Comparison of ENCODE assay signal across 10 mouse cellular contexts in the genomic region with DNA sequence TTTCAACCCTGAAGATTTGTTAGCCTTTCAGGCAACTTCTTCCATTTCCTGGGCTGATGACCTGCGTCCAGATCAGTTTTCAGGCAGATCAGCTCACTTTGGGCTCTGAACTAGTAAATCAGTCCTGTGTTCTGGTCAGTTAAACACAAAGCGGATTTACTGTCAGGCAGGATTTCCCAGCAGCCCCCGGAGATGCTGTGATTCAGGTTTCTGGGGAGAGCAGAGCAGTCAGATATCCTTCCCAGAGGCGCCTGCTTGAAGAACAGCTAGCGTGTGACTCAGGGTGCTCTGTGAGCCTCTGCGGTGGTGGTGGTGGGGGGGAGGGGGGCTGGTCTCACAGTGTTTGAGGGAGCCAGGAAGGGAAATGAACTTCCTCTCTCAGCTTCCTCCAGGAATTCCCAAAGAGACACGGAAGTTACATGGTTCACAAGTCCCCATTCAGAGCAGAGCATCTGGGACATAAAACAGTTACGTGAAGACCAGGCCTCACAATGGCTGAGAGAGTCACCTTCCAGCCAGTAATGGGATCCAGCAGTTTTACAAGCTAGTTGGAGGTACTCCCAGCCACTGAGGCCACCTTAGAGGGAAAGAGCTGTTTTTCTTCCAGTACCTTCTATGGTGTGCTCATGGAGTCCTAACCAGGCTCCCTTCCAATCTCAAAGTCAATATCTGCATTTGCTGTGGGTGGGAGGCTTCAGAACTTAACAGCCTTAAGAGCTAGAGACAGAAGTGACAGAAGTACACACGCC. TPM values are rescaled to one million over a fixed set of nuclear protein-coding genes. Genes with fewer than 3 reads are reported as not detected.
DNase-seq lines count a peak whose midpoint lies in the region; ATAC-seq and TF ChIP-seq lines count a peak whose summit lies in the region.
"Had no signal": no experiment of that assay in that cellular context is flagged by ENCODE, and none has a peak within 500 bp of the region (broad histone marks: within the 10 kb centered on the region; RNA-seq: fewer than 3 reads in every experiment).

No protein-coding gene starts in this region.

- H3K4me2 ChIP-seq in kidney, embryonic 15.5 days = no peak overlapping the region
- no peak overlapping the region for H3K4me2 ChIP-seq in limb, embryonic 14.5 days (replicated peaks; ENCODE audit: low read depth, low read length, severe bottlenecking)
- H3K4me2 ChIP-seq in neural tube, embryonic 15.5 days = no peak overlapping the region
- H3K4me2 ChIP-seq: hindbrain, embryonic 15.5 days had no signal

- WGBS in kidney, embryonic 15.5 days = 10% methylated on average over 9 of the region's 9 CpGs
- WGBS in limb, embryonic 14.5 days = 35% methylated on average over 9 of the region's 9 CpGs
- 54% methylated on average over 9 of the region's 9 CpGs for WGBS in neural tube, embryonic 15.5 days

- peaks cover 52% of the 10 kb centered on the region for H3K4me1 ChIP-seq in kidney, embryonic 15.5 days
- H3K4me1 ChIP-seq in limb, embryonic 14.5 days (ENCODE audit: control insufficient read depth, insufficient read depth, low read length) = peaks cover 19% of the 10 kb centered on the region; the same call in 1 of the 2 replicates
- H3K4me1 ChIP-seq in neural tube, embryonic 15.5 days = peaks cover 7% of the 10 kb centered on the region

- peak overlapping the region; percentile 92 for H3K27ac ChIP-seq in kidney, embryonic 15.5 days
- H3K27ac ChIP-seq in limb, embryonic 14.5 days (replicated peaks; ENCODE audit: low read depth, low read length) = no peak overlapping the region
- no peak overlapping the region for H3K27ac ChIP-seq in neural tube, embryonic 15.5 days (replicated peaks)
- H3K27ac ChIP-seq: hindbrain, embryonic 15.5 days had no signal

- no peaks in the 10 kb centered on the region for H3K27me3 ChIP-seq in kidney, embryonic 15.5 days
- H3K27me3 ChIP-seq in limb, embryonic 14.5 days (ENCODE audit: control insufficient read depth, insufficient read depth, low read length) = no peaks in the 10 kb centered on the region
- peaks cover 2% of the 10 kb centered on the region; the same call in 1 of the 2 replicates for H3K27me3 ChIP-seq in neural tube, embryonic 15.5 days (replicated peaks)
- H3K27me3 ChIP-seq: hindbrain, embryonic 15.5 days had no signal

- TF ChIP-seq POLR2A in limb, embryonic 14.5 days (IDR thresholded peaks at IDR 0.05; ENCODE audit: borderline replicate concordance, extremely low read depth, insufficient read depth, insufficient read length) = no peak

- no peak for DNase-seq in kidney, postnatal 10 days
- peak; percentile 69 for DNase-seq in NIH3T3 (ENCODE audit: low read depth)
- DNase-seq in brain, adult 2 months (ENCODE audit: low read depth, low spot score) = peak; percentile 74
- peak; percentile 76 for DNase-seq in limb, embryonic 14.5 days (ENCODE audit: low spot score)
- DNase-seq in cerebellum, postnatal 25 days = no peak
- DNase-seq: cerebellum, adult 9-10 months; heart, adult 11 months had no signal

- H3K36me3 ChIP-seq in kidney, embryonic 15.5 days = no peaks in the 10 kb centered on the region
- H3K36me3 ChIP-seq in limb, embryonic 14.5 days (ENCODE audit: control insufficient read depth, insufficient read depth, low read length) = no peaks in the 10 kb centered on the region
- 0 out of 2 replicates have a peak, but pooled peaks cover 17% of the 10 kb centered on the region for H3K36me3 ChIP-seq in neural tube, embryonic 15.5 days
- H3K36me3 ChIP-seq: hindbrain, embryonic 15.5 days had no signal

- peak; percentile 68 for ATAC-seq in kidney, embryonic 15.5 days (replicated peaks; ENCODE audit: low FRiP score)
- peak; percentile 35 for ATAC-seq in limb, embryonic 14.5 days (ENCODE audit: low FRiP score, low read depth)
- ATAC-seq in neural tube, embryonic 15.5 days (ENCODE audit: low FRiP score) = no peak

- no peak overlapping the region for H3K4me3 ChIP-seq in kidney, embryonic 15.5 days (replicated peaks)
- no peak overlapping the region for H3K4me3 ChIP-seq in limb, embryonic 14.5 days (replicated peaks; ENCODE audit: low read length)
- no peak overlapping the region for H3K4me3 ChIP-seq in neural tube, embryonic 15.5 days (replicated peaks)
- H3K4me3 ChIP-seq: hindbrain, embryonic 15.5 days had no signal

- no peak overlapping the region; the same call in 1 of the 2 replicates for H3K9ac ChIP-seq in kidney, embryonic 15.5 days
- no peak overlapping the region for H3K9ac ChIP-seq in limb, embryonic 14.5 days (ENCODE audit: low read depth, low read length, severe bottlenecking)
- no peak overlapping the region for H3K9ac ChIP-seq in neural tube, embryonic 15.5 days (replicated peaks)
- H3K9ac ChIP-seq: hindbrain, embryonic 15.5 days had no signal

- no peaks in the 10 kb centered on the region for H3K9me3 ChIP-seq in kidney, embryonic 15.5 days (replicated peaks)
- H3K9me3 ChIP-seq in limb, embryonic 14.5 days (ENCODE audit: control insufficient read depth, low read length) = no peaks in the 10 kb centered on the region
- H3K9me3 ChIP-seq in neural tube, embryonic 15.5 days (replicated peaks) = no peaks in the 10 kb centered on the region
- H3K9me3 ChIP-seq: hindbrain, embryonic 15.5 days had no signal

RNA-seq across cellular contexts. Expression of a gene that starts 25.4 kb away (rescaled TPM):
- 0.24 and 0.48 TPM in 2 replicates for polyA plus RNA-seq in kidney, embryonic 15.5 days (2015; fragmentation: Nextera tagmentation; extraction: Ambion mirVana)
- polyA plus RNA-seq in limb, embryonic 14.5 days (2012; rRNA removed) = 0.33 and 0.42 TPM in 2 replicates
- polyA plus RNA-seq in limb, embryonic 14.5 days (2014; fragmentation: Nextera tagmentation; extraction: Ambion mirVana) = 0.15 and 0.39 TPM in 2 replicates
- 3.6 and 4.8 TPM in 2 replicates for polyA plus RNA-seq in neural tube, embryonic 15.5 days (2015; fragmentation: Nextera tagmentation; extraction: Ambion mirVana)

RNA-seq across cellular contexts. Expression of a gene that starts 37.6 kb away (rescaled TPM):
- 4.2 and 4.6 TPM in 2 replicates for polyA plus RNA-seq in kidney, embryonic 15.5 days (2015; fragmentation: Nextera tagmentation; extraction: Ambion mirVana)
- 0.47 TPM in 2 replicates for polyA plus RNA-seq in limb, embryonic 14.5 days (2012; rRNA removed)
- polyA plus RNA-seq in limb, embryonic 14.5 days (2014; fragmentation: Nextera tagmentation; extraction: Ambion mirVana) = 0.04 and 0.18 TPM in 2 replicates
- polyA plus RNA-seq in neural tube, embryonic 15.5 days (2015; fragmentation: Nextera tagmentation; extraction: Ambion mirVana) = 0.59 and 0.86 TPM in 2 replicates

Comparison
In these comparisons a context has a peak if more than half of its experiments do, and no peak if none do; other contexts are left out.
1. DNase-seq: peak in NIH3T3 (single experiment), brain, adult 2 months (single experiment) and limb, embryonic 14.5 days (single experiment); none in kidney, postnatal 10 days (single experiment) and cerebellum, postnatal 25 days (0 of 2).